Mouse (Mus musculus): Measurements from ENCODE around the gene Gpr146. TPM values are rescaled to one million over a fixed set of nuclear protein-coding genes. Genes with fewer than 3 reads are reported as not detected.

Gpr146 gene
- total and polyA plus RNA-seq, 2 experiments, result 36.5 to 70.7 TPM

DNA sequence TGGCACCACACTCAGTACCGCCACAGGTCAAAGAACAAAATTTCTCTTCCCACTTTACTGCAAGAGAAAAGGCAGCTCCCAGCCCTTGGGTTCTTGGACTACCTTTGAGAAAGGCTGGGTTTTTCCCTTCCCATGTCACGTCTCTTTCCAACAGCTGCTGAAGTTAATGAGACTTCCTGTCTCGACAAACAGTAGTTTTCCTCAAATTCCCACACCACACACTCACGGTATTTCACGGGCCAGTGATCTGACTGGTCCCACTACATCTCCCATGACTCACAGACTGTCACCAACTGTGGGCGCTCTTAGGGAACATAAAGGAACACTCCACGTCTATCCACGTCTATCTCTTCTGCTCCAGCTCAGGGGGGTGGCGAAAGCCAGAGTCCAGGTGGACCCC lies 47.7 kb downstream of the Gpr146 start:
- Histone ChIP-seq H3K36me3 (ENCODE audit: control insufficient read depth, insufficient read depth, low read length) (no peaks in the 10 kb centered on the region), H3K79me2 (ENCODE audit: control insufficient read depth, insufficient read depth, low read length) (no peaks in the 10 kb centered on the region), H3K9ac (ENCODE audit: low read depth, low read length) (no peak overlapping the region)

DNA sequence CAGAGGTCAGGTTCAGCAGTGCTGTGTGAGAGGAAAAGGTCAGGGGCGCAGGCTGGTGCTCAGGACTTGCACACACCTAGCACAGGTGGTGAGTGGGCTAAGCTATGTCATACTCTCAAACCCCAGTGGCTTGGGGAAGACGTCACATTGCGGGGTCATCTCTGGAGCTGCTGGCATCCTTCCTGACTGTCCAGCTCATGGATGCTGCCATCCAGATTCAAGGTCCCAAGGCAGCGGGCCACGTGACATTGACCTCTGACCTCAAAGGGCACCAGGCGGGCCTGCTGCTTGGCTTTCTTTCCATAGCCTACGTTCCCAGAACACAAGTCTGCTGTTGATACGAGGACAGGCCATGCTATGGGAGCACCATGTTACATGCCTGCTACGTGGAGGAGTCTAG lies 49.5 kb downstream of the Gpr146 start:
- TF ChIP-seq CTCF (IDR thresholded peaks at IDR 0.05; ENCODE audit: low read depth, low read length) (no peak), POLR2A (IDR thresholded peaks at IDR 0.05; ENCODE audit: extremely low read depth, insufficient read depth, low read length) (no peak)
- peak; percentile 61 for DNase-seq (ENCODE audit: extremely low read depth, low read depth, low spot score)
- WGBS, result 55% methylated on average over 9 of the region's 9 CpGs
- Histone ChIP-seq H3K4me3 (ENCODE audit: insufficient read depth, low read depth, low read length) (no peak overlapping the region), H3K4me1 (ENCODE audit: control insufficient read depth, insufficient read depth, low read length) (no peaks in the 10 kb centered on the region), H3K9ac (ENCODE audit: low read depth, low read length) (no peak overlapping the region), H3K27ac (replicated peaks; ENCODE audit: insufficient read depth, low read depth, low read length) (no peak overlapping the region), H3K27me3 (ENCODE audit: control insufficient read depth, insufficient read depth, low read length) (no peaks in the 10 kb centered on the region), H3K36me3 (ENCODE audit: control insufficient read depth, insufficient read depth, low read length) (no peaks in the 10 kb centered on the region), H3K79me2 (ENCODE audit: control insufficient read depth, insufficient read depth, low read length) (no peaks in the 10 kb centered on the region)

More for the DNA sequence above, 47.7 kb downstream of the Gpr146 start:
- no peaks in the 10 kb centered on the region for H3K27me3 ChIP-seq (ENCODE audit: control insufficient read depth, insufficient read depth, low read length)
- 82% methylated on average over 9 of the region's 9 CpGs for WGBS
- H3K27ac ChIP-seq (replicated peaks; ENCODE audit: insufficient read depth, low read depth, low read length), result no peak overlapping the region
- no peak for DNase-seq (ENCODE audit: extremely low read depth, low read depth, low spot score)
- TF ChIP-seq POLR2A (IDR thresholded peaks at IDR 0.05; ENCODE audit: extremely low read depth, insufficient read depth, low read length) (no peak), CTCF (IDR thresholded peaks at IDR 0.05; ENCODE audit: low read depth, low read length) (no peak)
- H3K4me1 ChIP-seq (ENCODE audit: control insufficient read depth, insufficient read depth, low read length), result no peaks in the 10 kb centered on the region
- no peak overlapping the region for H3K4me3 ChIP-seq (ENCODE audit: insufficient read depth, low read depth, low read length)

DNA sequence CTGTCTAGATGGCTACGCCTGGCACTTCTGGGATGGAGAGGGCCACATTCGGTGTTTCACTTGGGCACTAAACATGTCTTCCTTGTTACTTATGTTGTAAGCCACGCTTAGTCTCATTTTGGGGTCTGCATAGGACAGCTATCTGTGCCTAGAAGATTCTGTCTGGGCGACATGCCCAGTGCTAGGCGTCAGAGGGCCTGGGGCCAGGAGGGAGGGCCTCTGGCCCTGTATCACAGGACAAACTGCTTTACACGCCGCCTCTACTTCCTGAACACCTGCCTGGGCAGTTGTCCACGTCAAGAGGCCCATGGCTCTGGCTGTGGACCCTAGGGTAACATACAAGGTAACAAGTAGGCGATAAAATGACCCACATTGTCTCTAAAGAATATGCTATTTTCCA lies 50.5 kb downstream of the Gpr146 start:
- Histone ChIP-seq H3K4me3 (ENCODE audit: insufficient read depth, low read depth, low read length) (no peak overlapping the region), H3K36me3 (ENCODE audit: control insufficient read depth, insufficient read depth, low read length) (no peaks in the 10 kb centered on the region), H3K4me1 (ENCODE audit: control insufficient read depth, insufficient read depth, low read length) (no peaks in the 10 kb centered on the region), H3K79me2 (ENCODE audit: control insufficient read depth, insufficient read depth, low read length) (no peaks in the 10 kb centered on the region), H3K27me3 (ENCODE audit: control insufficient read depth, insufficient read depth, low read length) (no peaks in the 10 kb centered on the region), H3K27ac (replicated peaks; ENCODE audit: insufficient read depth, low read depth, low read length) (no peak overlapping the region), H3K9ac (ENCODE audit: low read depth, low read length) (no peak overlapping the region)
- 55% methylated on average over 9 of the region's 9 CpGs for WGBS
- TF ChIP-seq POLR2A (IDR thresholded peaks at IDR 0.05; ENCODE audit: extremely low read depth, insufficient read depth, low read length), result no peak
- TF ChIP-seq CTCF (IDR thresholded peaks at IDR 0.05; ENCODE audit: low read depth, low read length), result no peak
- DNase-seq (ENCODE audit: extremely low read depth, low read depth, low spot score), result peak; percentile 46

DNA sequence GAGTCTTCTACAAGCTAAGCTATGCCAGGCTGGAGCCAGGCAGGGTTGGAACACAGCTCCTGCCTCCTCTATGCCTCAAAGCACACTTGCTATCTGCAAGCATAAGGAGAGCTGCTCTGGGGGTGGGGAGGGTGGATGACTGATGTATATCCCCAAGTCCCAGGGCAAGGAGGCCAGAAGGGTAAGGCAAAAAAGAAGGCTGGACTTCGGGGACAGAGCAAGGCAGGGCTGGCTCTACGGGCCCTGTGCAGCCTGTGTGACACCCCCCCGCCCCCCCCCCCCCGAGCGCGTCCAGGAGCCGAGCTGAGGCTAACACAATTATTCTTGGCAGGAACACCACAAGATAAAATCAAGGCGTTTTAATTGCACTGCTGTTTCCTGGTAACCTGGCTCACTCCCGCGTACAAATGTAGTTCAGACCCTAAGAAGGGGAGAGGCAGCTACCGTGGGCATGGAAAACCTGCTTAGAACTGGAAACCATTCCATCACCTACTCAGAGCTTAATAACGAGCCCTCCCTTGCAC lies 52.4 kb downstream of the Gpr146 start:
- H3K9ac ChIP-seq (ENCODE audit: low read depth, low read length), result no peak overlapping the region
- no peaks in the 10 kb centered on the region for H3K36me3 ChIP-seq (ENCODE audit: control insufficient read depth, insufficient read depth, low read length)
- H3K27me3 ChIP-seq (ENCODE audit: control insufficient read depth, insufficient read depth, low read length), result no peaks in the 10 kb centered on the region
- no peak overlapping the region for H3K27ac ChIP-seq (replicated peaks; ENCODE audit: insufficient read depth, low read depth, low read length)
- no peak for DNase-seq (ENCODE audit: extremely low read depth, low read depth, low spot score)
- no peaks in the 10 kb centered on the region for H3K4me1 ChIP-seq (ENCODE audit: control insufficient read depth, insufficient read depth, low read length)
- no peaks in the 10 kb centered on the region for H3K79me2 ChIP-seq (ENCODE audit: control insufficient read depth, insufficient read depth, low read length)
- TF ChIP-seq CTCF (IDR thresholded peaks at IDR 0.05; ENCODE audit: low read depth, low read length), result no peak
- no peak for TF ChIP-seq POLR2A (IDR thresholded peaks at IDR 0.05; ENCODE audit: extremely low read depth, insufficient read depth, low read length)
- 63% methylated on average over 12 of the region's 12 CpGs for WGBS
- H3K4me3 ChIP-seq (ENCODE audit: insufficient read depth, low read depth, low read length), result no peak overlapping the region

DNA sequence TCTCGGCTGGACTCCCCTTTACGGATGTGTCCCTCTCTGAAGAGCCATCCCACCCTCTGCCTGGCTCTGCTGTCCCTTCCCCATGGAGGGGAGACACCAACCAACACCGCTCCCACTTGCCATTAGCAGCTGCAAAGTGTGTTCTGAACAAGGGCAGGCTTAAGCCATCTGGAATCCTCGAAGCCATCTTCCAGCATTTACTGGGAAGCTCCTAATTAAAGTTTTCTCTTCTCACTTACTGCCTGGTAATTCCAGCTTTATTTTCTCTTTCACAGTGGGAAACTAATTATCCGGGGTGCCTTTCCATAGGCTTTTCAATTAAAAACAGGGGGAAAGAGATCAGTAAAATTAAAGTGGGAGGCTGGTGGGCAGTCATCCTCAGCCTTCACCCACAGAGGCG lies 54.8 kb downstream of the Gpr146 start:
- DNase-seq (ENCODE audit: extremely low read depth, low read depth, low spot score), result no peak
- WGBS, result 88% methylated on average over 6 of the region's 6 CpGs
- no peaks in the 10 kb centered on the region for H3K27me3 ChIP-seq (ENCODE audit: control insufficient read depth, insufficient read depth, low read length)
- no peaks in the 10 kb centered on the region for H3K79me2 ChIP-seq (ENCODE audit: control insufficient read depth, insufficient read depth, low read length)
- H3K4me3 ChIP-seq (ENCODE audit: insufficient read depth, low read depth, low read length), result no peak overlapping the region
- no peak overlapping the region for H3K27ac ChIP-seq (replicated peaks; ENCODE audit: insufficient read depth, low read depth, low read length)
- no peak overlapping the region for H3K9ac ChIP-seq (ENCODE audit: low read depth, low read length)
- H3K4me1 ChIP-seq (ENCODE audit: control insufficient read depth, insufficient read depth, low read length), result no peaks in the 10 kb centered on the region
- TF ChIP-seq POLR2A (IDR thresholded peaks at IDR 0.05; ENCODE audit: extremely low read depth, insufficient read depth, low read length) (no peak), CTCF (IDR thresholded peaks at IDR 0.05; ENCODE audit: low read depth, low read length) (no peak)
- no peaks in the 10 kb centered on the region for H3K36me3 ChIP-seq (ENCODE audit: control insufficient read depth, insufficient read depth, low read length)

DNA sequence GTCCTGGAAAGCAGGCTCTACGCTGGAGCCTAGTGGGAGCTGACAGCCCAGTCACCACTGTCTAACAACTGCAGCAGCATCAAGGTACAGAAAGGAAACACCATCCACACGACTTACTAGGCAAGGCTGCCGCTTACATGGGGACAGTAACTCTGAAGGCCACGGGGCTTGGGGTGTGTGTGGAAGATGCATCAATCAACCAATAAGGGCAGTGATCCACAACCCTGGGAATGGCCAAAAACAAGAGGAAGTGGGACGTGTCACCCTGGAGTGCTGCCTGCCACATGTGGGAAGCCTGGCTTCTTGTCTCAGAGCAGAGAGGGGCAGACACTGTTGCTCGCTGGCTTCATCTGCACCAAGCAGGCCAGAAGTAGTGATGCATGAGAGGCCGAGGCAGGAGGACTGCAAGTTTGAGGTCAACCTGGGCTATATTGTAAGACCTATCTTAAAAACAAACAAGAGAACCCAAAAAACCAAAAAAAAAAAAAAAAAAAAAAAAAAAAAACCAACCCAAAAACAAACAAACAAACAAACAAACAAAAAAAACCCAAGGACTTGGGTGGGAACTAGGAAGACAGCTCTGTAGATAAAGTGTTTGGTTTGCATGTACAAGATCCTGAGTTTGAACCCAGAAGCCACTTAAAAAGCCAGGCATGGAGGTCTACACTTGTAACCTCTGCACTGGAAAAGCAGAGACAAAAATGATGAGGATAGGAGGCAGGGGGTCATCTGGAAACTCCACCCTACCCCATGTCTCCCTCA lies 55.4 kb downstream of the Gpr146 start:
- no peaks in the 10 kb centered on the region for H3K79me2 ChIP-seq (ENCODE audit: control insufficient read depth, insufficient read depth, low read length)
- no peak overlapping the region for H3K4me3 ChIP-seq (ENCODE audit: insufficient read depth, low read depth, low read length)
- no peaks in the 10 kb centered on the region for H3K4me1 ChIP-seq (ENCODE audit: control insufficient read depth, insufficient read depth, low read length)
- no peak for DNase-seq (ENCODE audit: extremely low read depth, low read depth, low spot score)
- H3K27ac ChIP-seq (replicated peaks; ENCODE audit: insufficient read depth, low read depth, low read length), result no peak overlapping the region
- 74% methylated on average over 7 of the region's 7 CpGs for WGBS
- no peak for TF ChIP-seq POLR2A (IDR thresholded peaks at IDR 0.05; ENCODE audit: extremely low read depth, insufficient read depth, low read length)
- no peak for TF ChIP-seq CTCF (IDR thresholded peaks at IDR 0.05; ENCODE audit: low read depth, low read length)
- H3K36me3 ChIP-seq (ENCODE audit: control insufficient read depth, insufficient read depth, low read length), result no peaks in the 10 kb centered on the region
- H3K9ac ChIP-seq (ENCODE audit: low read depth, low read length), result no peak overlapping the region
- no peaks in the 10 kb centered on the region for H3K27me3 ChIP-seq (ENCODE audit: control insufficient read depth, insufficient read depth, low read length)
